Mouse (Mus musculus): Measurements from ENCODE around the gene Actg1. TPM values are rescaled to one million over a fixed set of nuclear protein-coding genes. Genes with fewer than 3 reads are reported as not detected.
A peak's percentile ranks its signal among the peaks of the same experiment; 100 is the strongest.

The Actg1 gene
- polyA plus RNA-seq (2015; fragmentation: Nextera tagmentation; extraction: Ambion mirVana) = 2,628 and 2,724 TPM in 2 replicates

DNA sequence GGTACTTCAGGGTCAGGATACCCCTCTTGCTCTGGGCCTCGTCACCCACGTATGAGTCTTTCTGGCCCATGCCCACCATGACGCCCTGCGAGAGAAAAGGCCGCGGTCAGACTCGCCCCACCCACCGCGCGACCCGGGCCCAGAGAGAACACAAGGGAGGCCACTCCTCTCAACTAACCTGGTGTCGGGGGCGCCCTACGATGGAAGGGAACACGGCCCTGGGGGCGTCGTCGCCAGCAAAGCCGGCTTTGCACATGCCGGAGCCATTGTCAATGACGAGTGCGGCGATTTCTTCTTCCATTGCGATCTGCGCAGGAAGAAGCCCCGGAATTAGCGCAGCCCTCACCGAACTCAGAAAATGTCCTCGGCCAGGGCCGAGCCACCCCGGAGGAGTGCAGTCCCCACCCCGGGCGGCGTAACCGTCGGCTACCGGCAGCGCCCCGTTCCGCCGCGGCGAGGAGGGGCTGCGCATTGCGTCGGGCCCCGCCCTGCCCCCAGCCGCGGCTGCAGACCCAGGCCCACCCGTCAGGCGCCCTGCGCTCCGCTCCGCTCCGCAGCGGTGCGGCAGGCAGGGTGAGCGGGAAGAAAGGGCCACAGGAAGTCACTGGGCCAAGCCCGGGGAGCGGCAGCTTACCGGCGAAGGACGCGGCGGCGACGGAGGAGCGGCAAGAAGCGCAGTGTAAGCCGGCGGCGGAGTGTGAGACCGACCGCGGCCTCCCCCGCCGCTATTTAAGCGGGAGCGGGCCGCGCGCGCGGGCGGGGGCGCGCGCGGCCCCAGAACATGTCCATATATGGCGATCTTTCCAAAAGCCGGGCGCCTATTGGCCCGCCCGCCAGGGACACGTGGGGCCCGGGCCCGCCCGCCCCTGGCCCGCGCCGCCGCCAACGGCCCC is at the start of gene Actg1:
Actg1 (minus strand) TSS at position 752 of the 893 bp plus-strand sequence.
- Histone ChIP-seq H3K9ac (peak within 1 kb of the TSS; percentile 100), H3K27me3 (no peaks in the 10 kb centered on the region), H3K27ac (peak within 1 kb of the TSS; percentile 100), H3K4me1 (peaks cover 45% of the 10 kb centered on the region), H3K9me3 (no peaks in the 10 kb centered on the region), H3K4me2 (replicated peaks) (peak within 1 kb of the TSS; percentile 95), H3K4me3 (peak within 1 kb of the TSS; percentile 100), H3K36me3 (peaks cover 21% of the 10 kb centered on the region)
- peak; percentile 74 for ATAC-seq (ENCODE audit: low FRiP score, low read depth)
- 4% methylated on average over 83 of the region's 103 CpGs for WGBS

- Histone ChIP-seq H3K27me3 (no peaks in the 10 kb centered on the region), H3K4me2 (replicated peaks) (no peak overlapping the region), H3K4me1 (peaks cover 2% of the 10 kb centered on the region), H3K4me3 (no peak overlapping the region), H3K9ac (no peak overlapping the region), H3K36me3 (peaks cover 87% of the 10 kb centered on the region), H3K9me3 (no peaks in the 10 kb centered on the region), H3K27ac (no peak overlapping the region)
- no peak for ATAC-seq (ENCODE audit: low FRiP score, low read depth)
- 86% methylated on average over 2 of the region's 2 CpGs for WGBS
Observed at GRCm38 (mm10) chr11:120397602-120398001, 49.3 kb upstream of the Actg1 start.

DNA sequence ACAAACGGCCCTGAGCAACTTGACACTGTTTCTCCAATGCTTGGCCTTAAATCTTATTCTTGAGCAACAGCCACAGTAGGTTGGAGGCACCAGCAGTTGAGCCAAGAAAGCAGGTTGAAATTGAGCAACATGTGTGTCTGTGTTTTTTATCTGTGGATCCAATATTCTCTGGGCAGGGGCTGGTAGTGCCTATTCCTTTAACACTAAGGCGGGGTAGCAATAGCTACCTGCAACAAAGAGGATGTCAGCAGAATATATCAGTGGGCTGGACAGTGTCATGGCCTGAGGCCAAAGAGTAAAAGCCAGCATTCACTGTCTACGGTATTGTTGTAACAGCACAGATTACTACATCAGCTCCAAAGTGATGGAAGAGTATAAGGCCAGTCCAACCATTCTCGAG is 47.3 kb upstream of the Actg1 start:
- Histone ChIP-seq H3K9ac (no peak overlapping the region), H3K4me3 (no peak overlapping the region), H3K36me3 (peaks cover 83% of the 10 kb centered on the region), H3K27ac (no peak overlapping the region), H3K9me3 (no peaks in the 10 kb centered on the region), H3K4me2 (replicated peaks) (no peak overlapping the region), H3K4me1 (peaks cover 8% of the 10 kb centered on the region), H3K27me3 (no peaks in the 10 kb centered on the region)
- no peak for ATAC-seq (ENCODE audit: low FRiP score, low read depth)
- WGBS = 84% methylated on average over 4 of the region's 4 CpGs

DNA sequence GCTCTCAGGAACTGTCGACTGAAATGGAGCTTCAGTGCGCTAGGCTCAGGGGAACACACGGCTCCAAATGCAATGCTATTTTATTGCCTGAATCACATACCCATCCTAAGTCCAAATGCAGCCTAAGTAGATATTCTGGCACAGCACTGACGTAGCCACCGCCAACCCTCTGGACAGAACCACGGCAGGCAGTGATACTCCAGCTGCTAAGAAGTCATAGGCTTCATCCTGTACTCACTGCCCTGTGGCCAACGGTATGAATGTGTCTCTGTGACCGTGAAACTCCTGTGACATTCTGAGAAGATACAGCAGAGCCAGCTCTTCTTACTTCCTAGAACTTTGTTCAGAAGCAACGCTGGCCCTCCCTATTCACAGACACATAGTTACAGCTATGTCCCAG is 40.2 kb upstream of the Actg1 start:
- H3K4me2 ChIP-seq (replicated peaks) = no peak overlapping the region
- 94% methylated on average over 9 of the region's 9 CpGs for WGBS
- H3K27me3 ChIP-seq = no peaks in the 10 kb centered on the region
- peaks cover 77% of the 10 kb centered on the region for H3K36me3 ChIP-seq
- H3K9me3 ChIP-seq = no peaks in the 10 kb centered on the region
- ATAC-seq (ENCODE audit: low FRiP score, low read depth) = no peak
- no peak overlapping the region for H3K27ac ChIP-seq
- H3K4me1 ChIP-seq = peaks cover 8% of the 10 kb centered on the region
- no peak overlapping the region for H3K4me3 ChIP-seq
- H3K9ac ChIP-seq = no peak overlapping the region

- peaks cover 78% of the 10 kb centered on the region for H3K36me3 ChIP-seq
- no peaks in the 10 kb centered on the region for H3K9me3 ChIP-seq
- 79% methylated on average over 2 of the region's 2 CpGs for WGBS
- H3K4me3 ChIP-seq = no peak overlapping the region
- H3K27ac ChIP-seq = no peak overlapping the region
- no peak overlapping the region for H3K4me2 ChIP-seq (replicated peaks)
- peaks cover under 1% of the 10 kb centered on the region for H3K4me1 ChIP-seq
- no peak for ATAC-seq (ENCODE audit: low FRiP score, low read depth)
- no peak overlapping the region for H3K9ac ChIP-seq
- no peaks in the 10 kb centered on the region for H3K27me3 ChIP-seq
Observed at GRCm38 (mm10) chr11:120387157-120387556, 38.8 kb upstream of the Actg1 start.

GRCm38 (mm10) chr11:120386632-120387031 is 38.3 kb upstream of the Actg1 start:
- WGBS = 93% methylated on average over 6 of the region's 6 CpGs
- ATAC-seq (ENCODE audit: low FRiP score, low read depth) = no peak
- Histone ChIP-seq H3K9me3 (no peaks in the 10 kb centered on the region), H3K4me2 (replicated peaks) (no peak overlapping the region), H3K27me3 (no peaks in the 10 kb centered on the region), H3K36me3 (peaks cover 81% of the 10 kb centered on the region), H3K9ac (no peak overlapping the region), H3K4me3 (no peak overlapping the region), H3K27ac (no peak overlapping the region), H3K4me1 (no peaks in the 10 kb centered on the region)

GRCm38 (mm10) chr11:120382509-120382908 is 34.2 kb upstream of the Actg1 start:
- H3K27me3 ChIP-seq = no peaks in the 10 kb centered on the region
- H3K4me3 ChIP-seq = no peak overlapping the region
- ATAC-seq (ENCODE audit: low FRiP score, low read depth) = no peak
- WGBS = 94% methylated on average over 9 of the region's 9 CpGs
- no peak overlapping the region for H3K9ac ChIP-seq
- peaks cover 14% of the 10 kb centered on the region for H3K4me1 ChIP-seq
- no peak overlapping the region for H3K4me2 ChIP-seq (replicated peaks)
- H3K9me3 ChIP-seq = no peaks in the 10 kb centered on the region
- H3K36me3 ChIP-seq = peaks cover 74% of the 10 kb centered on the region
- no peak overlapping the region for H3K27ac ChIP-seq

- H3K4me3 ChIP-seq = no peak overlapping the region
Observed at GRCm38 (mm10) chr11:120381157-120381556, 32.8 kb upstream of the Actg1 start.

DNA sequence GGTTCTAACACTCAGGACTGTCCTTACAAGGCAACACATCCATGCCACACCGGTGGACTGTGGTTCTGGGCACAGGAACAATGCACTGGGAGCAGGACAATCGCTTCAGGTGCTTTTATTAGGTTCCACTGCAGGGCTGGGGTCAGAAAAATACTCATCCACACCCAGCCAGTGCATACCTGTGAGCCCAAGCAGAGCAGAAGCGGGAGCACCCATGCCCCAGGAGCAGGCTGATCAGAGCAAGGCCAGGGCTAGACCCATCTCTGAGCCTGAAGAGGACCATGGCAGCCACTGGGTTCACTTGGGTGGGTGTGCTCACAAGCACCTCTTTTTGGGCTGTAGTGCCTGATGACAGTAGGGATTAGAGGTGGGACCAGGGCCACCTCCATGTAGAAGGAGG is 31.9 kb upstream of the Actg1 start:
- Histone ChIP-seq H3K27me3 (no peaks in the 10 kb centered on the region), H3K4me1 (peaks cover 21% of the 10 kb centered on the region), H3K9me3 (no peaks in the 10 kb centered on the region), H3K27ac (no peak overlapping the region), H3K36me3 (peaks cover 75% of the 10 kb centered on the region), H3K9ac (no peak overlapping the region), H3K4me3 (no peak overlapping the region), H3K4me2 (replicated peaks) (no peak overlapping the region)
- ATAC-seq (ENCODE audit: low FRiP score, low read depth) = no peak
- WGBS = 94% methylated on average over 3 of the region's 3 CpGs

More at GRCm38 (mm10) chr11:120381157-120381556, 32.8 kb upstream of the Actg1 start:
- peaks cover 21% of the 10 kb centered on the region for H3K4me1 ChIP-seq
- H3K27ac ChIP-seq = no peak overlapping the region
- ATAC-seq (ENCODE audit: low FRiP score, low read depth) = no peak
- no peaks in the 10 kb centered on the region for H3K9me3 ChIP-seq
- H3K36me3 ChIP-seq = peaks cover 76% of the 10 kb centered on the region
- H3K9ac ChIP-seq = peak overlapping the region; percentile 25; the same call in 1 of the 2 replicates
- 92% methylated on average over 4 of the region's 4 CpGs for WGBS
- no peak overlapping the region for H3K4me2 ChIP-seq (replicated peaks)
- no peaks in the 10 kb centered on the region for H3K27me3 ChIP-seq

DNA sequence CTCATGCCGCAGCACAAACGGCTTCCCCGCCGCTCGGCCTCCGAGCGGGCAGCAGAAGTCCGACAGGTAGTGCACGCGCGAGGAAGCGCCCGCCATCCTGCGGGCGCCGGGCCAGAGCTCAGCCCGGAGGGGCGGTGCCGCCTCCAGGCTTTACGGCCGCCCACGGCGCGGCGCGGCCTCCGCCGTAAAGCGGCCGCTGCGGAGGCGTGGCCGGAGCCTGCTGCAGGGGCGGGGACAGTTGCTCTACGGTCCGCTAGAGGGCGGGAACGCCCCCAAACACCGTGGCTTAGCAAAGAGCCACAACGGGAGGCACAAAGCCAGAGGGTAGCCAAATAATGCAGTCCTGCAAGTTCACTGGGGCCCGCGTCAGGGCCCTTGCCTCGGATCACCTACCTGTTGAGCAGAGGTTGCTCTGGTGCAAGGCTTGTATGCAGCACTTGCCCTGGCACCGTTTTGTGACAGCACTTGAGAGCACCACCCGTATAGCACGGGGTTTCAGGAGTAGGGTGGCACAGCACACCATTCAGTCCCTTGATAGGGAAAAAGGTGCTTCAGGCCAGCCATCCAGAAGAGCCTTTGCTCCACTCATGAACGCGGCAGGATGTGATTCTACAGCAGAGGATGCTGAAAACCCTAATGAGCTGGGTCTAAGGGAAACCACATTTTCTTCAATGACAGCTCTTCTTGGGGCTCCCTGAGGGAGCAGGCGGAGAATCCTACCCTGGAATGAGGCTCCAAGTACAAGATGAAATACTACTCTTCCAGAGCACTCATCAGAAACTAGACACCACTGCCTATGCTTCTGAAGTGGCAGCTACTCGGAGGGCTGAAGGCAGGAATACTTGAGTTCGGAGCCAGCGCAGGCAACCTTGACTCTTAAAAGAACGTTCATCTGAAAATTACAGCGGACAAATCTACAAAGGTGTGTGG is 30.5 kb upstream of the Actg1 start, which contains the start of gene Faap100:
Faap100 (minus strand) TSS at position 154 of the 930 bp plus-strand sequence.
- H3K9me3 ChIP-seq = no peaks in the 10 kb centered on the region
- peaks cover 24% of the 10 kb centered on the region for H3K4me1 ChIP-seq
- no peaks in the 10 kb centered on the region for H3K27me3 ChIP-seq
- peak within 1 kb of the TSS; percentile 85 for H3K9ac ChIP-seq
- H3K4me2 ChIP-seq (replicated peaks) = peak within 1 kb of the TSS; percentile 97
- peak; percentile 84 for ATAC-seq (ENCODE audit: low FRiP score, low read depth)
- peak within 1 kb of the TSS; percentile 85 for H3K27ac ChIP-seq
- peak within 1 kb of the TSS; percentile 89 for H3K4me3 ChIP-seq
- peaks cover 75% of the 10 kb centered on the region for H3K36me3 ChIP-seq
- WGBS = 6% methylated on average over 54 of the region's 54 CpGs

- Histone ChIP-seq H3K9me3 (no peaks in the 10 kb centered on the region), H3K27ac (no peak overlapping the region), H3K9ac (peak overlapping the region; percentile 85), H3K36me3 (peaks cover 75% of the 10 kb centered on the region), H3K4me2 (replicated peaks) (peak overlapping the region; percentile 97), H3K4me1 (peaks cover 24% of the 10 kb centered on the region), H3K4me3 (peak overlapping the region; percentile 89), H3K27me3 (no peaks in the 10 kb centered on the region)
- 4% methylated on average over 39 of the region's 40 CpGs for WGBS
- ATAC-seq (ENCODE audit: low FRiP score, low read depth) = peak; percentile 6; the same call in 1 of the 2 replicates
Observed at GRCm38 (mm10) chr11:120378031-120378610, 29.8 kb upstream of the Actg1 start.
